11 mouse cellular contexts compared by ENCODE assay signal in the genomic region with DNA sequence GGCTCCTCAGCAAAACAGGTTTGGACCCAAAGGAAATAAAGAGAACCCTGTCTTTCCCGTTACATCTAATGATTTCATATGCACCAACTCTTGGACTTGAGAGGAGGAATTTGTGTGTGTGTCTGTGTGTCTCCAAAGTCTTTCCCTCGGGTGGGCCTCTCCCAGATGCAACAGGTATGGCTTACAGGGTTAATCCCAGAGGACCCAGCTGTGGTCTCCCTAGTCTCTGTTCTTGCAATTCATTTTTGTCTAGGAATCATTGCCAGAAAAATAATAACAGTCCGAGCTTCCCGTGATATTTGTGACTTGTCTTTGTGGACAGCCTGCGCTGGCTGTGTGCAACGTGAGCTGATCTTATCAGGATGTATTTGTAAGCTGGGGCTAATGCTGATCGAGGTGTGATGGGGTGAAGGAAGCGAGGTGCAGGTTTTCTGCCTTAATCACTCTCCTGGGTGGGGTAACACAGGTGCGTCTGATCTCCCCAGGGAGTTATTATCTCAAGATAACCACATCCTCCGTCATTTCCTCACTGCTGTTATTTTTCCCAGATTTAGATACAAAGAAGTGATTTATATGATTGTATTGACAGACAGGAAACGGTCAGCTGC.
DNase-seq lines count a peak whose midpoint lies in the region; ATAC-seq lines count a peak whose summit lies in the region.
"Had no signal": no experiment of that assay in that cellular context is flagged by ENCODE, and none has a peak within 500 bp of the region (broad histone marks: within the 10 kb centered on the region; RNA-seq: fewer than 3 reads in every experiment).

No protein-coding gene starts in this region.

- intact Hi-C loops in heart, postnatal 14 days (cut with DNase I): no loop called here
- intact Hi-C loops in left cerebral cortex, postnatal 4 days (cut with DNase I): no loop called here

- peaks cover 5 to 7% of the 10 kb centered on the region in 2 experiments; a peak in 3 of 4 replicates for H3K4me1 ChIP-seq in heart, embryonic 14.5 days (ENCODE audit: control insufficient read depth in 2 of 2, insufficient read depth in 2 of 2, low read length in 2 of 2)
- no peaks in the 10 kb centered on the region for H3K4me1 ChIP-seq in midbrain, embryonic 14.5 days (ENCODE audit: control insufficient read depth, insufficient read depth, low read length)
- peaks cover 9% of the 10 kb centered on the region; the same call in 1 of the 2 replicates for H3K4me1 ChIP-seq in midbrain, embryonic 13.5 days (replicated peaks)
- peaks cover 17% of the 10 kb centered on the region for H3K4me1 ChIP-seq in limb, embryonic 13.5 days

- no peaks in the 10 kb centered on the region for H3K9me3 ChIP-seq in heart, embryonic 14.5 days (ENCODE audit: control insufficient read depth, low read length)
- no peaks in the 10 kb centered on the region for H3K9me3 ChIP-seq in midbrain, embryonic 14.5 days (ENCODE audit: control insufficient read depth, low read length)
- no peaks in the 10 kb centered on the region for H3K9me3 ChIP-seq in midbrain, embryonic 13.5 days
- no peaks in the 10 kb centered on the region for H3K9me3 ChIP-seq in limb, embryonic 13.5 days

- no peaks in the 10 kb centered on the region for H3K36me3 ChIP-seq in heart, embryonic 14.5 days (ENCODE audit: control insufficient read depth, insufficient read depth, low read length)
- H3K36me3 ChIP-seq in midbrain, embryonic 14.5 days (ENCODE audit: control insufficient read depth, insufficient read depth, low read length): no peaks in the 10 kb centered on the region
- H3K36me3 ChIP-seq in midbrain, embryonic 13.5 days: no peaks in the 10 kb centered on the region
- H3K36me3 ChIP-seq in limb, embryonic 13.5 days: no peaks in the 10 kb centered on the region

- no peak overlapping the region; the same call in 1 of the 2 replicates for H3K9ac ChIP-seq in heart, embryonic 14.5 days (ENCODE audit: low read length)
- no peak overlapping the region for H3K9ac ChIP-seq in midbrain, embryonic 14.5 days (replicated peaks; ENCODE audit: low read length)
- no peak overlapping the region for H3K9ac ChIP-seq in midbrain, embryonic 13.5 days (replicated peaks)
- no peak overlapping the region for H3K9ac ChIP-seq in limb, embryonic 13.5 days

- no peak for DNase-seq in heart, postnatal 14 days
- DNase-seq in midbrain, embryonic 14.5 days: peak; percentile 17
- no peak for DNase-seq in right cerebral cortex, adult 2 months (ENCODE audit: low spot score in 2 of 2)
- DNase-seq in right cerebral cortex, postnatal 14 days: no peak
- DNase-seq in left cerebral cortex, postnatal 4 days: no peak
- DNase-seq: gastrocnemius, postnatal 36 days; right cerebral cortex, adult 18-20 months; thymus, postnatal 25 days had no signal

- no peak for ATAC-seq in heart, embryonic 14.5 days (ENCODE audit: insufficient number of reproducible peaks, insufficient read depth, low FRiP score, low read depth)
- ATAC-seq in midbrain, embryonic 14.5 days (ENCODE audit: low FRiP score, low TSS enrichment): no peak
- no peak for ATAC-seq in midbrain, embryonic 13.5 days
- no peak for ATAC-seq in limb, embryonic 13.5 days (ENCODE audit: low FRiP score, low read depth)

- H3K27ac ChIP-seq in heart, embryonic 14.5 days (replicated peaks in 1 of 2; ENCODE audit: control insufficient read depth in 1 of 2, insufficient read depth in 1 of 2, low read depth in 2 of 2, low read length in 2 of 2): peak overlapping the region in 1 of 2 experiments; percentile 14; a peak in 1 of 4 replicates
- peak overlapping the region; percentile 2; the same call in 1 of the 2 replicates for H3K27ac ChIP-seq in midbrain, embryonic 14.5 days (replicated peaks; ENCODE audit: low read depth, low read length)
- no peak overlapping the region for H3K27ac ChIP-seq in midbrain, embryonic 13.5 days
- peak overlapping the region; percentile 76 for H3K27ac ChIP-seq in limb, embryonic 13.5 days

- WGBS in heart, embryonic 14.5 days: 32% methylated on average over 11 of the region's 11 CpGs
- 63% methylated on average over 11 of the region's 11 CpGs for WGBS in midbrain, embryonic 14.5 days
- 60% methylated on average over 11 of the region's 11 CpGs for WGBS in midbrain, embryonic 13.5 days
- WGBS in limb, embryonic 13.5 days: 30% methylated on average over 11 of the region's 11 CpGs

- peak overlapping the region; percentile 55 for H3K4me2 ChIP-seq in heart, embryonic 14.5 days (ENCODE audit: low read length)
- peak overlapping the region; percentile 32; the same call in 1 of the 2 replicates for H3K4me2 ChIP-seq in midbrain, embryonic 14.5 days (ENCODE audit: low read length)
- H3K4me2 ChIP-seq in midbrain, embryonic 13.5 days (replicated peaks): no peak overlapping the region
- H3K4me2 ChIP-seq in limb, embryonic 13.5 days (replicated peaks): peak overlapping the region; percentile 27

- H3K27me3 ChIP-seq in heart, embryonic 14.5 days (ENCODE audit: control insufficient read depth, insufficient read depth, low read length): no peaks in the 10 kb centered on the region
- no peaks in the 10 kb centered on the region for H3K27me3 ChIP-seq in midbrain, embryonic 14.5 days (ENCODE audit: control insufficient read depth, insufficient read depth, low read length)
- H3K27me3 ChIP-seq in midbrain, embryonic 13.5 days: no peaks in the 10 kb centered on the region
- no peaks in the 10 kb centered on the region for H3K27me3 ChIP-seq in limb, embryonic 13.5 days

- H3K4me3 ChIP-seq in heart, embryonic 14.5 days (ENCODE audit: control insufficient read depth in 1 of 2, insufficient read depth in 1 of 2, low read depth in 1 of 2, low read length in 2 of 2): no peak overlapping the region
- no peak overlapping the region for H3K4me3 ChIP-seq in midbrain, embryonic 14.5 days (replicated peaks; ENCODE audit: low read depth, low read length)
- H3K4me3 ChIP-seq in midbrain, embryonic 13.5 days (replicated peaks): no peak overlapping the region
- H3K4me3 ChIP-seq in limb, embryonic 13.5 days: no peak overlapping the region
